Mouse (Mus musculus): ENCODE measurements around the gene Jsrp1.
A peak's percentile ranks its signal among the peaks of the same experiment; 100 is the strongest.

Gene Jsrp1

DNA sequence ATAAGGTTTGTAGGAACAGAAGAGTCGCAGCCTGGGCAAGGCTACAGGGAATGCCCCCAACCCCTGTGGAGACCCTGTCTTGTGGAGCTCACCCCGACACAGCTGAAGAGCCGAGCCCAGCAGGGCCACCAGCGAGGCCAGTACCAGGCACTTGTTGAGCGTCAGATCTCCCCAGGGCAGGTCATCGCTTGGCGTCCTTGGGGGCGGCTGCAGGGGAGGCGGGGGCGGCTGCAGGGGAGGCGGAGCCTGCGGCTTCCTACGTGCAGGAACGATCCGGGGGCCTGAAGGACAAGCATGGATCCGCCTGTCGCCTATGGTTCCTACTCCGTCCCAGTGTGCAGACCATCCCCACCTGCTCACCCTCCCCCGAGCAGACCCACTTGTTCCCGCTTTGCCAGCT is 3.2 kb downstream of the Jsrp1 start:
- no peak for DNase-seq (ENCODE audit: low spot score in 2 of 2)

DNA sequence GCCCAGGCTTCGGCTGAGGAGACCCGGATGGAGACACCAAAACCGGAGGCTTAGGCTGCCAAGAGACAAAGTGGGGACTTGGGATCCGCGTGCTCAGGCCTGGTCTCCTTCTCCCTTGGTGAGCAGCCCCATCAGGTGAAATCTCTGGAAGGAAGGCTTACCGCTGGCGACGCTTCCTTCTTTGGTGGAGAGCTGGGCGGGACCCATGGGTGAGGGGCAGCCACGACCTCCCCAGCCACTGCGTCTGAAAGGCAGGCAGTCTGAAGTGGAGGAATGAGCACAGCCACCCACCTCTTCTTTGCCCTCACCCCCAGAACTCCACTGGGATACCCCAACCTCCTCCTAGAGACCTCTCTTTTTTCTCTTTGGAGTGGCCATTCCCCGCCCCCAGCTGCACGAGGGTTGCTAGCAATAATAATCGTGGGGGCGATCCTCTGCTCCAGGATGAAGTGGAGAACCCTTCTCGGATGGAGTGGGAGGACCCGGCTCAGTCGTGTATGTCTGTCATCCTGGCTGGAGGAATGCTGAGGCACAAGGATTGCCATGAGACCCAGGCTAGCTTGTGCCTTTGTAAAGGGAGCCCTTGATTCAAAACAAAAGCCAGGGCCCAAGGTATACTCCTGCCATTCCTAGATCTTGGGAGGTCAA is 4.2 kb downstream of the Jsrp1 start:
- no peak for DNase-seq (ENCODE audit: low spot score in 2 of 2)

DNA sequence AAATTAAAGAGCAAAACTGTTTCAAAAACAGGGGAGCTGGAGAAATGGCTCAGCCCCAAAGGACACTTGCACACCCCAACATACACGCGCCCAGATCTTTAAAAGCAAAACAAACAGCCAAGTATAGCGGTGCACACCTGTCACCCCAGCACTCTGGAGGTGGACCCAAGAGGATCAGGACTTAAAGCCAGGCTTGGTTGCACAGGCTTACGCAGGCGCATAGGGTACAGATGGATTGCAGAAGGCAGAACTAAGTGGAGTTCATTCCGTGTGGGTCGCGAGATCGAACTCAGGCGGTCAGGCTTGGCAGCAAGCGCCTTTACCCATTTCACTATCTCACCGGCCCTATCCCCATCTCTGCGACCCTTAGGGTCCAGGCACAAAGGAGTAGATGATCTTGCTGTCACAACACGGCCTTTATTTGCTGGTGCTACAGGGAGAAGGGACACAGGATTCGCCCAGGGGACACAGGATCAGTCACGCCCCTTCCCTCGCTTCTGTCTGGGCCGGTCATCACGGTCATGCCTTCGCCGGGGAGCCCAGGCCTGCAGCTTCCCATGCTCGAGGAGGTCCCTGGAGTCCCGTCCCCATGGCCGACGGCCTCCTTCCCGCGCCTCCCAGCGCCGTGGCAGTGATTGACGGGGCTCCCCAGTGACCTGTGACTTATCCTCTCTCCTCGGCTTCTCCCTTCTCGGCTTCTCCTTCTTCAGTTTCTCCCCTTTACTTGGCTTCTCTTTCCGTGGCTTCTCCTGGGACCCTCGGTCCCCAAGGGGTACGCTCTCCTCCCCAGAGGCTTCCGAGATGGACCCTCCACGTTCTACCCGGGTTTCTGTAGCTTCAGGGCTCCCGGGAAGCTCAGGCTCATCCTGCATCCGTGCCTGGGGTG is 5.0 kb downstream of the Jsrp1 start:
- DNase-seq (ENCODE audit: low spot score in 2 of 2) = no peak

DNA sequence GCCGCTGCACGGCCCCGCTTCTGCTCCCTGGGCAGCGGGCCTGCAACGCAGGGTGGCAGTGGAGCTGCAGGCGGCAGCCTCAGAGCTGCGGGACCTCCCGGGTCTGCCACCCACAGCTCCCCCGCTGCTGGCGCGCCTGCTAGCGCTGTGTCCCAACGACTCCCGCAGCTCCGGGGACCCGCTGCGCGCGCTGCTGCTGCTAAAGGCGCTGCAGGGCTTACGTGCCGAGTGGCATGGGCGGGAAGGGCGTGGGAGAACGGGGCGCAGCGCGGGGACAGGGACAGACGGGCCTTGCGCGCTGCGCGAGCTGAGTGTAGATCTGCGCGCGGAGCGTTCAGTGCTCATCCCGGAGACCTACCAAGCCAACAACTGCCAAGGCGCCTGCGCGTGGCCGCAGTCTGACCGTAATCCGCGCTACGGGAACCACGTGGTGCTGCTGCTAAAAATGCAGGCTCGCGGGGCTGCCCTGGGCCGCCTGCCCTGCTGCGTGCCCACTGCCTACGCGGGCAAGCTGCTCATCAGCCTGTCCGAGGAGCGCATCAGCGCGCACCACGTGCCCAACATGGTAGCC is 6.2 kb downstream of the Jsrp1 start:
- DNase-seq (ENCODE audit: low spot score in 2 of 2) = peak; percentile 92 to 94

DNA sequence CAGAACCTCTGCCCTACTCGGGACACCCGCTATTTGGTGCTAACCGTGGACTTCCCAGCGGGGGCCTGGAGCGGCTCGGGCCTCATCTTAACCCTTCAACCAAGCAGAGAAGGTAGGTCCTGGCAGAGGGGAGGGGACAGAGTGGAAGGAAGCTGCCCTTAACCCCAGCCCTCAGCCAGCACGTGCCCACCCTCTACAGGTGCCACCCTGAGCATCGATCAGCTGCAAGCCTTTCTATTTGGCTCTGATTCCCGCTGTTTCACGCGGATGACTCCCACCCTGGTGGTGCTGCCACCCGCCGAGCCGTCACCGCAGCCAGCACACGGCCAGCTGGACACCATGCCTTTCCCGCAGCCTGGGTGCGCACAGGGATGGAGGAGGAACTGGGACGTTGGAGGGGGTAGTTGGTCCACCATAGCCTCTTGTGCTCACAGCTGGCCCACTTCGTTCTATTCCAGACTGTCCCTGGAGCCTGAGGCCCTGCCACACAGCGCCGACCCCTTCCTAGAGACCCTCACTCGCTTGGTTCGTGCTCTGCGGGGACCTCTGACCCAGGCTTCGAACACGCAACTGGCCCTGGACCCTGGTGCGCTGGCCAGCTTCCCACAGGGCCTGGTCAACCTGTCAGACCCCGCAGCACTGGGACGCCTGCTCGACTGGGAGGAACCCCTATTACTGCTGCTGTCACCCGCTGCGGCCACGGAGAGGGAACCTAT is 6.8 kb downstream of the Jsrp1 start:
- DNase-seq (ENCODE audit: low spot score in 2 of 2) = no peak

DNA sequence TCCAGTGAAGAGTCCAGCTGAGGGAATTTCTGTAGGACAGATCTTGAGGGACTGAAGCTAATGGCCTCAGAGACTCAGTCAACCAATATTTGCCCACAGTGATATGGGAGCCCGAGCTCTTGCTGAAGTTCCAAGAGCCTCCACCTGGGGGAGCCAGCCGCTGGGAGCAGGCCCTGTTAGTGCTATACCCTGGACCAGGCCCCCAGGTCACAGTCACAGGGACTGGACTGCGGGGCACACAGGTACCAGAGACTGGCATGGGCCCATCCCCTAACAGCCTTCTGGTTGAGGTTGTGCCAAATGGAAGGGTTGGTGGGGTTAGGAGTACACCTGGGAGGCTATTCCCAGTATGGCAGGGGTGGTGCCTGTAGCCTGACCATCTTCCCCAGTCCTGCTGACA is 7.4 kb downstream of the Jsrp1 start:
- peak; percentile 76 to 81 for DNase-seq (ENCODE audit: low spot score in 2 of 2)

DNA sequence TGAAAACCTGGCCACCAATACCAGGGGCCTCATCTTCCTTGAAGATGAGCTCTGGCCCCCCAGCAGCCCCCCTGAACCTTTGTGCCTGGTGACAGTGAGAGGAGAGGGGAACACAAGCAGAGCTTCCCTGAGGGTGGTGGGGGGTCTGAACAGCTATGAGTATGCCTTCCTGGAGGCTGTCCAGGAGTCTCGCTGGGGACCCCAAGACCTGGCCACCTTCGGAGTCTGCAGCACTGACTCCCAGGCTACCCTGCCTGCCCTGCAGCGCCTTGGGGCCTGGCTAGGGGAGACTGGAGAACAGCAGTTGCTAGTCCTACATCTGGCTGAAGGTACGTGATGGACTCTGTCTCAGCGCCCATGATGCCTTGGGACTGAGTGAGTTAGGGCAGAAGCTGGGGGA is 8.0 kb downstream of the Jsrp1 start:
- DNase-seq (ENCODE audit: low spot score in 2 of 2) = no peak

DNA sequence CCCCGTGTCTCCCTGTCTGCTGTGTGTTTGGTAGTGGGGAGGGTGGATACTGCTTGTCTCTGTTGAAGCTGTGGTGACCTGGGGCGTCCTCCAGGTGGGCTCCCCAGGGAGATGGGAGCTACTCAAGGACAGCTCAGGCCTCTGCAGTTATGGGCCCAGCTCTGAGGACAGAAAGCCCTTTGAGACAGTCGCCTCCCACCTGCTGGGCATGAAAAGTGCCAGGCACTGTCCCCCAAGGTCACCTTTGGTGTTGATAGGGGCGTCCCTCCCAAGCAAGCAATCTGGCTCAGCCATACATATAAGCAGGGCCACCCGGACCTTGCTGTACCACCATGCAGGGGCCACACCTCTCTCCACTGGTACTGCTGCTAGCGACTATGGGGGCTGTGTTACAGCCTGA is 8.4 kb downstream of the Jsrp1 start, which contains the start of gene Amh:
Gene Amh (plus strand): TSS at position 328 of the 400 bp plus-strand sequence.
- no peak for DNase-seq (ENCODE audit: low spot score in 2 of 2)

DNA sequence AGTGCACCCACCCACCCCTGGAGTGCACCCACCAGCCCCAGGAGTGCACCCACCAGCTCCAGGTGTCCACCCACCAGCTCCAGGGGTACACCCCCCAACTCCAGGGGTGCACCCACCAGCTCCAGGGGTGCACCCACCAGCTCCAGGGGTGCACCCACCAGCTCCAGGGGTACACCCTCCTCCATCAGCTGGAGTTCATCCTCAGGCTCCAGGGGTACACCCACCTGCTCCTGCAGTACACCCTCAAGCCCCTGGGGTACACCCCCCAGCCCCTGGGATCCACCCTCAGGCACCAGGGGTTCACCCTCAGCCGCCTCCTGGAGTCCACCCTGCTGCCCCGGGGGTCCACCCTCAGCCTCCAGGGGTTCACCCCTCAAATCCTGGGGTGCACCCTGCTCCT is 9.0 kb downstream of the Jsrp1 start:
- DNase-seq (ENCODE audit: low spot score in 2 of 2) = no peak

DNA sequence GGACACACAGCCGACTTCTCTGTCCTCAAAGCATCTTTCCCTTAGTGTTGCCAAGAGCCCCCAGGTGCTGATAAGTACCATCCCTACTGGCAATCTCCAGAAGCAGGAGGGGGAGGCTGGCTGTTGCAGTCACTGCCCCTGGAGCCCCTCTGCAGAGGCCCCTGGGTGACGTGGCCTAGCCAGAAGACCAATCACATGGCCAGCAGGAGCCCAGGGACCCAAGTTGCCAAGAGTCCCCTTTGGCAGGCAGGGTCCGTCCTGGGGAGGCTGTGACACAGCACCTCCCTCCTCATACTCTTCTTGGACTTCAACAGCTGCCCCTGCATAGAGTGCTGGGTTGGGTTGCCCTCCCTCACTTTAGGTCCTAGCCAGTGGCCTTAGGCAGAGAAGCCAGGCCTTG is 10.3 kb downstream of the Jsrp1 start:
- no peak for DNase-seq (ENCODE audit: low spot score in 2 of 2)

DNA sequence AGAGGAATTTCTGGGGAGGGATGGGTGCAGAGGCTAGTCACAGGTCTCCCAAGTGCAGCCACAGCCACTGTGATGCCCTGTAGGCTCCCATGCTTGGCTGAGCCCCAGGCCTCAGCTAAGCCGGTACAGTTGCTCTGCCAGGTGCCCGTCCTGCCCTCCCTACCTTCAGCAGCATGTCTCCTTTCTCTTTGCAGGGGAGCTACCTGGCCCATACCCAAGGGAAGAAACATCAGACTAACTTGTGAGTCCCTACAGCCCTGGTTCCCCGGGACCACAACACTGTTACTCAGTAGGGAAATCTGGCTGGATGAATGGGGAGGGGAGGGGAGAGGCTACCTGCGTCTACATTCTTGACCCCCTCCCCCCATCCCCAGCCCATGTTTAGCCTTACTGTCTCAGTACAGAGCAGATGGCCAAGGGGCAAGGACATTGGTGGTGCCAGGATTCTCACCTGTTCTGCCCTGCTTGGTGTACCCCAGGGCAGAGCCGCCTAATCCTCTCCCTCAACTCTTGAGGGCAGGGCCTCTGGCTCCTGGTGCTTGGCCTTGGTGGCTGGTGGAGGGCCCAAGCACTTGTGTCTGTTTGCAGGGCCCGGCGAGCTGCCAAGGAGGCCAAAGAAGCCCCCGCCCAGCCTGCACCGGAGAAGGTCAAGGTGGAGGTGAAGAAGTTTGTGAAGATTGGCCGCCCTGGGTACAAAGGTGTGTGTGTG is 10.9 kb downstream of the Jsrp1 start:
- DNase-seq (ENCODE audit: low spot score in 2 of 2) = peak in 1 of 2 experiments; percentile 33

DNA sequence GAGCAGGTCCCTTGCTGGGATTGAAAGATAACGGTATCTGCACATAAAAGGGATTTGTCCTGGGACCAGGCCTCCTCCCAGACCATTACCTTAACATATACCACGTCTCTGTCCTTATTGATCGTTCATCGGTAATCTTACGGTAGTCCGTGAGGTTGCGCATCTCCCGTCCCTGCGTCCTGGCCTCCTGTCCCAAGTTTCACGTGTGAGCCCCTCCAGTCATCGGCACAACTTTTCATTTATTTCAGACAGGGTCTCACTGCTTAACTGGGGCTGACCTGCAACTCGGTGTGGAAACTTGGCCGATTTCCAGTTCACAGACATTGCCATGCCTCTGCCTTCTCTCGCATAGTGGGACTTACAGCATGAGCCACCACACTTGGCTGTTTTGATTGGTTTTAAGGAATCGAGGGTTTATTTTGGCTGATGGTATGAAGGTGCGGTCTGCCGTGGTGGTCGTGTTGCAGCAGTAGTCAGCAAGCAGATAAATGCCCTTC is 14.2 kb downstream of the Jsrp1 start:
- no peak for DNase-seq (ENCODE audit: low spot score in 2 of 2)

DNA sequence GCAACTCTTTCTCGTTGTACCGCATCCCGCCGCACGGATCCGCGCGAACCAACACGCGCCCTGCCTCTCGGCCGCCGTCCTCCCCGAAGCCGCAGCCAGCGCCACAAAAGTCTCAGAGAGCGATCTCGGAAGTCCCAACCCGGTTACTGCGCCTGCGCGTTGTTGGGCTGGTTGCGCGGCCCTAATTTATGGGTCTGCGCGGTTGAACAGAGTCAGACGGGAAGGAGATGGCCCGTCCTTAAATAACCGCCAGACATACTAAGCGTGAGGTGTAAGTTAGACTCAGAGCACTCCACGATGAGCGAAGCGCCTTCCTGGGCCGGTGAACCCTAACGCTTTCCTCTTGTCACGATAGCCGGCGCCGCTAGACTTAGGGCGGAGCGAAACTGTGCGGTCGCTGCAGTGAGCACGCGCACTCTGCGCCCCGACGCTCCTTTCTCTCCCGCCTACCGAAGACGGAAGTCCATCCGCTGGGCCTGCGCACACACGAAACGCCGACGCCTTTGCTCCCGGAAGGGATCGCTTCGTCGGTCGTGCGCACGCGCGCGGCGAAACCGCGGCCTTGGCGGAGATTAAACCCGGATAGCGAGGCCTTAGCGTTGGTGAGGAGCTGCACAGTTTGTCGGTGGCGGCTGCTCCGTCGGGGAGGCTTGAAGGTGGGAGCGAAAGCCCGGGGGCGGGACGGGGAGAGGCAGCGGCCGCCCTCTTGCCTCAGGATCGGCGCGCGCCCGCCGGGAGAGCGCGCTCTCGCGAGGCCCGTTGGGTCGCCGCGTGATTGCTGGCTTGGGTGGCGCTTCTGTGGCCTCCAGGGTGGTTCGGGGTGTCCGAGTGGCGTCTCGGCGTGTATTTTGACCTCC is 14.9 kb downstream of the Jsrp1 start, which contains the start of the genes Sf3a2 and Plekhj1:
Gene Sf3a2 (plus strand): TSS at position 49 of the 857 bp plus-strand sequence.
Gene Plekhj1 (minus strand): TSS at position 477 of the 857 bp plus-strand sequence.
- peak; percentile 97 for DNase-seq (ENCODE audit: low spot score in 2 of 2)

DNA sequence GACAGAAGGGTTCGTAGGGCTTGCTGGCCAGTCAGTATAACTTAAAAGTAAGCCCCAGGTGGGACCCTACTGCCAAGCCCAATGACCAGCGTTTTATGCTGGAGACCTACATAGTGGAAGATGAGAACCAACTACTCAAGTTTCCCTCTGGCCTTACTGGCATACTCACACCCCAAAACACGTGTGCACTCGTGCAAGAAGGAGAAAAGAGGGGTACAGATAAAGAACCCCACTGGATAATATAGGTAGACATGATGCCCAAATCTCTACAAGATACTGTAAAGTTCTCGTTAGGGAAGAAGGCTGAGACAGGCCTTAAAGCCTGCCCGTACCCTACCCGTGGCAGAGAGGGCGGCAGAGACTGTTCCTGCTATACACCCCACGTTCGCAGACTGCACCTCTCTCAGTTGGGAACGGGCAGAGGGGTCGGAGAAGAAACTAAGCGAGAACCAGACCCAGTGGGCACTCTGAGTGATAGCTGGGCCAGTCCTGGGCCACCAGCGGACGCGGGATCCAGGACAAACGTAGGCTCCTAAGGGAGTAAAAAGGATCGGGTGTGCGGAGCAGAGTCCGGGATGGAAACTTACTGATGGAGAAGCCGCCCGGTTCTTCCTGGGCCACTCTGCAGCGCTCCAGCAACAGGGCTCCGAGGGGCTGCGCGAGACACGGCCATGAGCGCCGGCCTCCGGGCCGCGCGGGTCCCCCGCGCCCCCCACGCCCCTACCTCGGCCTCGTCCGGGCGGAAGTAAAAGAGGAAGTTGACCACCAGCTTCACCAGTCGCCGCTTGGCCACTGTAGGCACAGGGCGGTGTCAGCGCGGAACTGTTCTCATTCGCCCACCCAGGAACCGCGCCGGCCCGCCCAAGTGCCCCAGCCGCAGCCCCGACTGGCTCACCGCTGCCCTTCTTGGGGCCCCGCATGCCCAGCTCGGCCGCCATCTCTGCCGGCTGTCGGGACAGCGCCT is 15.8 kb downstream of the Jsrp1 start:
- peak; percentile 87 to 89 for DNase-seq (ENCODE audit: low spot score in 2 of 2)

DNA sequence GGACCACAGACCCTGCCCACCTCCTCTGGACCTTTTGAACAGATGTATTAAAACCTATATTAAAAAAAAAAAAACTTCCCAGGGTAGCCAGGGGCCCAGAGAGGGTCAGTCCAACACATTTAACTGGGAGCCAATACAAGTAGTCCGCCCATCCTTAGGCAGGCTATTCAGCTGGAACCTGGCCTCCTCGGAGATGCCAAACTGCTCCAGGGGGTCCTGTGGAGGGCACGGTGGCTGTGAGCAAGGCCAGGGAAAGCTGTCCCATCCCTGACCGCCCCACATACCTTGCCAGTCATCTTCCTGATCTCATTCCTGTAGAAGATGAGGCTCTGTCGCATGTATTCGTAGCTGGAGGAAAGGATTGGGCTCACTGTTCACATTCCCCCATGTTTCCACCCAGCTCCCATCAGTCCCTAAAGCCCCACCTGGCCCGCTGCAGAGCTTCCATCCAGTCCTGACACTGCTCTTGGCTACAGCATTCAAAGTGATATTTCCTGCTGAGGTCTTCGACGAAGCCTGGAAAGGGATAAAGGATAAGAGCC is 16.9 kb downstream of the Jsrp1 start:
- DNase-seq (ENCODE audit: low spot score in 2 of 2) = no peak

DNA sequence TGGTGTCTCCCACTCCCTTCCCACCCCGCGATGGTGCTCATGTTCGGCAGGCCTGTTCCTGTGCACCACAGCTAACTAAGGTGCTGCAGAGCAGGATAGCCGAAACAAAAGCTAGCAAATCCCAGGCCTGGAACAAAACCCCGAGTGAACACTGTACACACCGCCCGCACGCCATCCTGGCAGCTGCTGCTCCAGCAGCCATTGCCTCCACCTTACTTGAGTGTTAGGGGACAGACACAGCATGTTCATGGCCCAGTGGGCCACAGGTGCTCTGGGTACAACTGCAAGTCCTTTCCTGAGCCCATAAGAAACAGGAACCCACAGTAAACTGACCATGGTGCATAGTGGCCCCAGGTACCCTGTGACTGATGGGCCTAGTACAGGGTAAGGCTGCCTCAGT is 18.5 kb downstream of the Jsrp1 start:
- no peak for DNase-seq (ENCODE audit: low spot score in 2 of 2)

DNA sequence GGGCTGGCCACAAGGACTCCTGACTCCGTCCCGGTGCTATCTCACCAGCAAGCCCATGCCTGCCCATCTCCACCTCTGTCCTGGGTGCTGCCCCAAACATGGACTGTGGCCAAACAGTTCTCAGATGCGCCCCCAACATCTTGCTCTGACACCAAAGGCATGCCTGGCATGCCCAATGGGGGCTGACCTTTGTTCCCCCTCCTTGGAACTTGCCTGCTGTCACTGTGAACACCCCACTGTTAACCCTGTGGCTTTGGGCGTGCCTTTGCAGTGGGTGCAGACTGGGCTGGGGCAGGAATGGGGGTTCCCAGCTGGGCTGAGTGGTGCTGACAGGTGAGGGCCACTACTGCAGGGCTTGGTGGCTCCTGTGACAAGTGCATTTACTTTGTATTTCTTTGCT is 19.5 kb downstream of the Jsrp1 start:
- DNase-seq (ENCODE audit: low spot score in 2 of 2) = no peak

DNA sequence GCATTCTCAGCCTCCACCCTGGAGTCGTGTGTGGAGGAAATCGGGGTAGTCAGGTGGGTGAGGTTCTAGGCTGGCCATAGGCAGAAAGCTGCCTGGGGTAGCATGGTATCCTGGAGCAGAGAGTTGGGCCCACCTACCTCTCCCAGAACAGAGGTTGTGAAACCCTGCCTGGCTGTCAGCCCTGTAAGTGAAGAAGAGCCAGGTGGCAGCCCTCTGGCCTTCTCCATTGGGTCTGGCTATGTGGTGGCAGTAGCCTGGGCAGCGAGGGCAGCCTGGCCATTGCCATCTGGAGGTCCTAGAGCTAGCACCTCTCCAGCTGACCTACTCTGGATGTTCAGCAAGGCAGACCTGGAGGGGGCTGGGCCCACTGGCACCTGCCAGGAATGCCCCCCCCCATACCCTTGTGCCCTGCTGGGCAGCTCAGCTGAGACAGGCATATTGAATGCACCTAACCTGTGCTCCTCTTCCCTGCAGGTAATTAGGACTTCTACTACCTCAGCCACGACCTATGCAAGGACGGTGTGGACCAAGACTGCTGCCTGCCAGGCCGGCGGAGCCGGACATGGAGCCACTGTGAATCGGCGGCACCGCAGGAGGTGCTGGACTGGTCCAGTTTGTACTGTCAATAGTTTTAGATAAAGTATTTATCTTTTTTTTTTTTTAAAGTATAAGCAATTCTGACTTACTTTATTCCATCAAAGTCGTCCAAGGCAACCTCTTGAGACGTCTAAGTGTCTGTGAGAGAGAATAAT is 20.1 kb downstream of the Jsrp1 start:
- no peak for DNase-seq (ENCODE audit: low spot score in 2 of 2)
